Mouse (Mus musculus): Measurements from ENCODE around the gene Olfr1408.

Gene Olfr1408

DNA sequence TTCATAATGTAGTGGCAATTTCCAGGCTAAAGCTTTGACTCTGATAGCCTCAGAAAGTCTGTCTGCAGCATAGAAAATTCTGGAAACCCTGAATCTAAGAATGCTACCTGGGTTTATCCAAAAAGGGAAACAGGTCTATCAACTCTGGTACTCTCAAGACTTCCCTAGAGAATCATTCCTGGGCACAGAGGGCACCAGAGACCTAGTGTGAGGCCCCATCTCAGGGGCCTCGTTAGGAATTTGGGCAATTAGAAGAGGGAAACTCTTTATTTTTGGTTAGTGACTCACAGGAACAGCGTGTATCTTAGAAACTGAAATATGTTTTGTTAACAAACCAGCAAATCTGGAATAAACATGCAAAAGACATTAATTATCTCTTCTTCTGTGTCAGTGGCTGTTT is at the start of gene Olfr1408:
TSS of gene Olfr1408 (minus strand) at position 101 of the 400 bp plus-strand sequence.
- in situ Hi-C loops (cut with MboI, MseI), result no loop called here

DNA sequence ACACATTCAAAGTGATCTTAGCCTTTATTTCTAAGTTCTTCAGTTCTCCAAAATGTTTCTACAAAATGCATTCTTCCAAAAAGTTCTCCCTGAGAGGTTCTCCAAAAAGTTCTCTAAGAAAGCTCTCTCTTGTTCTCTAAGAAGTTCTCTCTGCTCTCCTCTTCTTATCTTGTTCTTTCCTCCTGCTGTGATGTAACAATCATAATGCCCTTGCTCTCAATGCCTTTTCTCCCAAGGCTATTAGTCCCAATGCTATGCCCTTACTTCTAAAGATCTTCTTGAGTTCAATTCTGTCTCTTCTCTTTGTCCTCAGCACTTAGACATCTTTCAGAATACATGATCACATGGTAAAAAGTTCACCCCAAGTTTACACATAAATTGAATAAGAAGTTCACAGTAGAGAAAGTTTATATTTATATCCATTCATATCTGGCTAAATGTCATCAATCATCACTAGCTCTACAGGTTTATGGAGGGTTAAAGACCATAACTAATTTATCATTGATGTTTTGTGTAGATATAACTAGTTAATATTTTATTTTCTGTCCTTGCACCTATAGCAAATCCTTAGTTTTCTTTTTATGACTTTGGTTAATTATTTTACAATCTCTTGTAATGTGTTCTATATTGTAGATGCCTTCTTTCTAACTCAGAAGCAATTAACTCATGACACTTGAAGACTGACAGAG is 37.1 kb upstream of the Olfr1408 start:
- in situ Hi-C loops (cut with MboI, MseI), result no loop called here

All from T-helper 1 cell (primary cell).